Mouse (Mus musculus) fibroblast of lung, adult 2 months (primary cell): Measurements from ENCODE around the gene Ppp2r5c.

Source experiments
- DNase-seq: peaks from one replicate; pipeline ENCODE4 v3.0.0-alpha.2; 2011; ENCODE audit warnings: low read depth

The Ppp2r5c gene

DNA sequence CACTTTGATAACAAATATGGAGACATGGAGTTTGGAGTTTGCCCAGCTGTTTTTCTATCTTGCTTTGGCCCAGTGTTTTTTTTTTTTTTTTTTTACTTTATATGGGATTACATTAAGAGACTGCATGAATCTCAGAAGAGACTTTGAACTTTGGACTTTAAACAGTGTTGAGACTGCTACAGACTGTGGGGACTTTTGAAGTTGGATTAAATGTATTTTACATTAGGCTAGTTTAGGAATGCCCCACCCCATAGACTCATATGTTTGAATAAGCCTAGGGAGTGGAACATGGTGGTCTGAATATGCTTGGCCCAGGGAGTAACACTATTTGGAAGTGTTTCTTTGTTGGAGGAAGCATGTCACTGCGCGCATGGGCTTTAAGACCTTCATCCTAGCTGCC lies 4.7 kb upstream of the Ppp2r5c start:
- no peak for DNase-seq

- DNase-seq = no peak
These were observed 2.4 kb upstream of the Ppp2r5c start for GRCm38 (mm10) chr12:110444530-110444929.

- DNase-seq = no peak
These were observed 1.1 kb upstream of the Ppp2r5c start for GRCm38 (mm10) chr12:110445775-110446174.

- DNase-seq = no peak
These were observed 386 bp downstream of the Ppp2r5c start for GRCm38 (mm10) chr12:110447306-110447705.

DNA sequence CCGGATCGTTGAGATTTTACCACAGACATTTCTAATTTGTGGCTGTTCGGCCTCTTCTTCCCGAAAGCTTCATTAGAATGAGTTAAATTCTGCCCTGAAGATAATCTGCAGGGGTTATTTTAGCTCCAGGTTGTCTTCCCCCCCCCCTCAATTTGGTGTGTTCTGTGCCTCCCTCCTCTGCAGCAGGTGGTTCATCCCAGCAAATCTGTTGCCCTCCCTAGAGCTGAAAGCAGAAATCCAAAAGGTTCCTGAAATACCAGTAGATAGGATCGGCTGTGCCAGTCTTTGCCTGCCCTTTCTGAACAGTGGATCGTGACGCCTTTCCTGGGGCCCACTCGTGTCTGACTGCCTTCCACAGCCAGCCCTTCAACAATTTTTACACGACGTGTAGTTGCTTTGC lies 1.8 kb downstream of the Ppp2r5c start:
- no peak for DNase-seq

DNA sequence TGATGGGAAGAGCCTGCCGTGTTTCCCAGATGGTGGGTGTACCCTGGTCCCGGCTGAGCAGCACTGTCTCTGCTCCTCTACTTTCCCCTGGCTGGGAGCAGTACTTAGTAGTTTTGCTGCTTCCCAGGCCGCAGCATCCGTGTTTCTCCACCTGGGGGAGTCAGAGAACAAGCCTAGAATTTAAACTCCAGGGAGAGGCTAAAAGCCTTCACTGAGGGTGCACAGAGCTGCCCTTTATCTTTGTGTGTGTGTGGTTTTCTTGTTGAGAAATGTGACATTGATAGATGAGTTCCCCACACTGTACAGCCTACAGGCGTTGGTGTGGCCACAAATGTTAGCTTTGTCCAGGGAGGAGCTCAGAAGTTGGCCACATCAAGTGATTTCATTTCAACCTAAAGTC lies 7.3 kb downstream of the Ppp2r5c start:
- DNase-seq = peak; percentile 49

DNA sequence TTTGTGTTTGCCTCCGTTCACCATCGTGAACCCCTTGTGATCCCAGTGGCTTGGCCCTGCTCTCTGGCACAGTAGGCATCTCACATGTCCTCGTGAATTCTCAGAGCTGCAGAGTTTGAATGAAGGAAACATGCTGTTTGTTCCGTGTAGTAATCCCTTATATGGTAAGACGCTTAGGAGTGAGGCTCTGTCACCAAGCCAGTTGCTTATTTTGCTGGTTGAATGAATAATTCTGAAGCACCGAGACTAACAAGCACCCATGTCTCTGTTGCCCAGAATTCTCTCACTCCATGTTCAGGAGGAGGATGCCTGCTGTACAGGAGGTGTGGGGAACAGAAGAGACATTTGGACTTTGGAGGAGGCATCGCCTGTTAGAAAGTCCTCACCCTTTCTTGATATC lies 9.1 kb downstream of the Ppp2r5c start:
- DNase-seq = no peak

DNA sequence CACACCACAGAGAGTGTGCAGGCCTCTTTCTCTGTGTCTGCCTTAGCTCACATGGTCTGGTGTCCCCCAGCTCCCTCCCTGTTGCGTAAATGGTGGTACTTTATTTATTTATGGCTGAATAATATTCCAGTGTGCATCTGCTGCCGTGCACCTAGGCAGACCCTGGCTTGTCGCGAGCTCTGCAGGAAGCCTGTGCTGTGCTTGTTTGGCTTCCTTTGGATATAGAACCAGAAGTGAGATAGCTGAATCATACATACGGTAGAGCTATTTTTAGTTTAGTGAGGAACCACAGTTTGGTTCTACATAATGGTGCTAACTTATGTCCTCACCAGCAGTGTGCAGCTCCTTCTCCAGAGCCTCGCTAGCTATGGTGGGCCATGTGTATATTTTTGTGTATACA lies 11.7 kb downstream of the Ppp2r5c start:
- no peak for DNase-seq

DNA sequence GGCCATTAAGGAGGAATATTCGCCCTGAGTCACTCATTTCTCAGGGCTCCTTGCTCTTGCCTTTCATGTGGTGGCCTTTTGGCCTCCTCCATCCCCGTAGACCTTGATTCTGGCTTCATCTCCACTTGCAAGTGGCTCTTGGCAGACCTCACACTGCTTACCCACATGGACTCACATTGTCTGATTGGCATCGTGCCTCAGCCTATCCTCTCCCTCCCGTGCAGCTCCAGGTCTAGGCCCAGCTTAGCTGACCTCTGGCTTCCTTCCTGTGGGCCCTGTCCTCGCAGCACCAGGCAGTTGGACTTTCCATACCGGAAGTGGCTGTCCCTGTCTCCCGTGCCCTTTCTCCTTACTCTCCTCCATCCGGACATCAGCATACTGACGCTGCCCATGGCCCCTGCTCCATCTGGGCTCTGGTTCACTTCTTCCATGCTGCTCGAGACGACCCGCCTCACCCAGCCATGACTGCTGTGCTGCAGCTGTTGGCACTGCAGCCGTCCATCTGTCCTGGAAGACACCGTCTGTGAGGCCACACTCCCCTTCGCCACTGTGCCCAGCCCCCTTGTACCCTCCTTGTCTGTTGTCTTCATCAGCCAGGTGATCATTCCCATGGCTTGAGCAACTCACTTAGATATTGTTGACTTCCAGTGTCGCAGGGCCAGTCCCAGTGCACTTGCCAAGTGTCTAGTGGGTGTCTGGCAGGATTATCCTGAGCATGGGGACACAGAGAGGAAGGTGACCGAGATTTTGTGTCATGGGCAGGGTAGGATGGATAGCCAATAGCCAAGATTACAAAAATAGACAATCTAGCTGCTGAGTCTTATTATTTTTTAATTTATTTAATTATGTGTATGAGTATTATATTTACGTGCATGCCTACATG lies 13.7 kb downstream of the Ppp2r5c start:
- no peak for DNase-seq

GRCm38 (mm10) chr12:110463711-110464110 lies 16.8 kb downstream of the Ppp2r5c start:
- no peak for DNase-seq

DNA sequence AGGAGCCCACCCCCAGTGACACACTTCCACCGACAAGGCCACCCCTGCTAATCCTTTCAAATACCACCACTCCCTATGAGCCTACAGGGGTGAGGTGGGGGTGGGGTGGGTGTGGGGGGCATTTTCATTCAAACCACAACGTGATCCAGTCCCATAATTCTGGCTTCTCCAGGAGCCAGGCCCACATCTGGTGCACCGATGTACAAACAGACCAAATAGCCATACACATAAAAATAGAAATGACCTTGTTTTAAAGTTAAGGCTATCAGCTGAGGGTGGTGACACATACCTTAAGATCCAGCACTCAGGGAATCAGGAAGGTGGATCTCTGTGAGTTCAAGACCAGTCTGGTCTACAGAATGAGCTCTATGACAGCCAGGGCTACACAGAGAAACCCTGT lies 24.5 kb downstream of the Ppp2r5c start:
- no peak for DNase-seq

DNA sequence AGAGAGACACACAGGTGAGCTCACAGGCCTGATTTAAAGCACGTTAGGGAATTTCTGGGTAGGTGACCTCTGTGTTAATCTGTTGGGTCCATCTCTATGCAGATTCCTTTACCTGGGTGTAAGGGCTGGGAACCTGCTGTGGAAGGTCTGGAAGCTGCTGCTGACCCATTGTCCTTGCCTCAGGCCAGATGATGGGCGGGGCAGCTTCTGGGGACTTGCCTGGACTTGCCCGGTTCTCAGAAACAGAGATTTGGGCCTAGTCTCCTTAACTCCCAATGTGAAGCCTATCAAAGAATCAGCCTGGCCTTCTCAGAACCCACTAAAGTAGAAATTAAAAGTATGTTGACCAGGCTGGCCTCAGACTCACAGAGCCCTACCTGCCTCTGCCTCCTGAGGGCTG lies 25.3 kb downstream of the Ppp2r5c start:
- DNase-seq = no peak

DNA sequence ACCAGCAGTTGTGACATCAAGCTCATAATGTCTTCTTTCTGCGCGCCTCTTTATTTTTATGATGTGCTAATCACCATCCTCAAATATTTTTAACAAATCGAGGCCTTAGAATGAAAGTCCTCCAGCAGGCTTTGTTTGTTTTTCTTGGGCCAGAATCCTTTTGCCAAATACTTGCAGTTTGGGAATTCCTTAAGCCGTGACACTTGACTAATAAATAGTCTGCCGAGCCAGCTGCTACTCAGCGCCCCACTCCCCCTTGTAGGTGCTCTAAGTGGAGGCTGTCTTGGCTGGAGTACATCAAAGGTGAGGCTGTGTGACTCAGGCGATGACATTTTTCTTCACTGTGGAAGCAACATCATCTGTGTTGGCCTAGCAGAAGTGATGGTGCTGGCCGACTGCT lies 27.6 kb downstream of the Ppp2r5c start:
- DNase-seq = no peak

- DNase-seq = no peak
These were observed 29.6 kb downstream of the Ppp2r5c start for GRCm38 (mm10) chr12:110476561-110476960.

GRCm38 (mm10) chr12:110477906-110478305 lies 31.0 kb downstream of the Ppp2r5c start:
- no peak for DNase-seq

GRCm38 (mm10) chr12:110478601-110479008 lies 31.7 kb downstream of the Ppp2r5c start:
- no peak for DNase-seq

GRCm38 (mm10) chr12:110479268-110479667 lies 32.3 kb downstream of the Ppp2r5c start:
- DNase-seq = no peak

GRCm38 (mm10) chr12:110480701-110481100 lies 33.8 kb downstream of the Ppp2r5c start:
- DNase-seq = no peak

GRCm38 (mm10) chr12:110483761-110484160 lies 36.8 kb downstream of the Ppp2r5c start:
- no peak for DNase-seq

- no peak for DNase-seq
These were observed 38.1 kb downstream of the Ppp2r5c start for GRCm38 (mm10) chr12:110484824-110485584.

DNA sequence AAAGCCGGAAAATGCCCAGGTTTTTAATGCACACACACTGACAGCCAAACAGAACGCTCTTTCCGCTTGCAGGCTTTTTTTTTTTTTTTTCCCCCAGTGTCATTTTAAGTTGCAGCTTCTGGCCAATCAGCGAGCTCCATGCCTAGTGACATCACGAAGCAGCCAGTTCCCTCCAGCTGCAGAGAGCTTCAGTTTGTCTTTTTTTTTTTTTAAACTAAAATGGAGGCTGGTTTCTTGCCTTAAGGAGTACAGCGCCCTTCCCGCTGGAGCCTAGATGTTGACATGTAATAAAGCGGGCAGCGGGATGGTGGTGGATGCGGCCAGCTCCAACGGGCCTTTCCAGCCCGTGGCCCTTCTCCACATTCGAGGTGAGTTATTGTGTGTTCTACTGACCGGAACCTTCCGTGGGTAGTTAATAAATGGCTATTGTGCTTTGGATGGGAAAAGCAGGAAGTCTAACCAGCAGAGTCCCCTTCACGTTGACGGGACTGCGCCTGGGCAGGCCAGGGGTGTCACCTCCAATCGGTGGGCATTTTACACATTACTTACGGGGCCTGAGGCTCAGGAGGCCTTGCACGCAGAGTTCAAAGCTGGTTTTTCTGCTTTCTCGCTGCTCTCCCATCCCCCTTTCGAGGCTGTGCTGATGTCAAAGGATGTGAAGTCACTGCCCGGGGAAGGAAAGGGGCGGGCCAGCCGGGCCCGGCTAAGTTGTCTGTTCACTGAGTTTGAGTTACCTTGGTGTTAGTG lies 38.8 kb downstream of the Ppp2r5c start:
- peak; percentile 82 for DNase-seq

DNA sequence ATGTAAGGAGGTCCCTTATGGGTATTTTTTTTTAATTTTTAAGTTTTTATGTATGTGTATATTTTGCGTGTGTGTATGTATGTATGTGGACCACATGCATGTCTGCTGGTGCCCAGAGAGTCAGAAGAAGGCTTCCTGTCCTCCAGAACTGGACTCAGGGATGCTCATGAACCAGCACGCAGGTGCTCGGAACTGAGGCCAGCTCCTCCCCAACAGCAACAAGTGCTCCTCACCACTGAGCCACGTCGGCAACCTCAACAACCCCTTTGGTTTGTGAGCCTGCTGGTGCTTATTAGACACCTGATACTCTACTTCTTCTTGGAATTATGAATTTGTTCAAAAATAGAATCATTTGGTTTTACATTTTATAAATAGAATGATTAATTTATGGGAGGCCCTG lies 39.9 kb downstream of the Ppp2r5c start:
- no peak for DNase-seq

DNA sequence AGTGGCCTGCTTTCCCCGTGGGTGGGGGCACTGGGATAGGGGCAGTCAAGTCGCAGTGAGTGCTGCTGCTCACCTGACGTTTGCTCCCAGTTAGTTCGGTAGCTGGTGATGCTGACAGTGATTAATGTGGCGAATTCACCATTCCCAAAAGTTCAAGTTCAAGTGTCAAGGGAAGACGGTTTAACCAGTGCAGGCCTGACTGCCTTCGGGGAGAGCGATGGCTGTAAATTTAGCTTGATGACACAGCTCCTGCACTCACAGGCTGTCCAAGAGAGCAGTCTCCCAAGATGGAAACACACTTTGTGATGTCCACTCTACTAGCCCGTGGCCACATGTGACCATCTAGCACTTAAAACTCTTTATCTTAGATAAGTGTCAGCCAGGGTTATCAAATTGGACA lies 41.1 kb downstream of the Ppp2r5c start:
- DNase-seq = no peak
